ENCODE assay signal across 9 mouse cellular contexts in the genomic region with DNA sequence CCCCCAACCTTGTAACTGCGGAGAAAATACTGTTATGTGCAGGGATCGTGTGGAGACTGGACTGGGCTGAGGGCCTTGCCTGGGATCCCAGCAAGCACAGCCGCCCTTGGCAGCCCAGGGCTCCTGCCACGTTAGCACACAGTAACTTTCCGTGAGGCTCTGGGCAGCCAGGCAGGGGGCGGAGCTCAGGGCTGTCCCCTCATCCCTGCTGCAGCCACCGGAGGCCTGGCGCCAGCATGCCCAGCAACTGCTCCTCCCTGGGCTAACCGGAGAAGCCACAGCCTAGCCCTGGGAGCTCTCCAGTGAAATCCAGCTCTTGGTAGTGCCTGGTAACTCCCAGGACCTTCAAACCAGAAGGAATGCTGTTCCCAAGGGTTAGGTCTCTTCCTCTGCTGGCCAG.
DNase-seq lines count a peak whose midpoint lies in the region; ATAC-seq and TF ChIP-seq lines count a peak whose summit lies in the region.
"Had no signal": no experiment of that assay in that cellular context is flagged by ENCODE, and none has a peak within 500 bp of the region (broad histone marks: within the 10 kb centered on the region; RNA-seq: fewer than 3 reads in every experiment).

No protein-coding gene starts in this region.

- no peaks in the 10 kb centered on the region for H3K27me3 ChIP-seq in kidney, embryonic 14.5 days (ENCODE audit: control insufficient read depth, insufficient read depth, low read length)
- no peaks in the 10 kb centered on the region for H3K27me3 ChIP-seq in liver, embryonic 12.5 days (replicated peaks)
- no peaks in the 10 kb centered on the region for H3K27me3 ChIP-seq in thymus, adult 2 months (ENCODE audit: control insufficient read depth, insufficient read depth, low read length)

- H3K4me2 ChIP-seq in kidney, embryonic 14.5 days (replicated peaks; ENCODE audit: low read depth, low read length) = 0 out of 2 replicates have a peak overlapping the region, but pooled peaks have one; percentile 11
- H3K4me2 ChIP-seq in liver, embryonic 12.5 days = no peak overlapping the region

- no peak for TF ChIP-seq POLR2A in olfactory bulb, adult 2 months (IDR thresholded peaks at IDR 0.05; ENCODE audit: insufficient read depth, low read depth, low read length)
- no peak for TF ChIP-seq POLR2A in thymus, adult 2 months (IDR thresholded peaks at IDR 0.05; ENCODE audit: control insufficient read depth, extremely low read depth, insufficient read depth, low read length, poor library complexity)

- H3K36me3 ChIP-seq in kidney, embryonic 14.5 days (ENCODE audit: control insufficient read depth, insufficient read depth, low read length) = no peaks in the 10 kb centered on the region
- H3K36me3 ChIP-seq in liver, embryonic 12.5 days = no peaks in the 10 kb centered on the region
- no peaks in the 10 kb centered on the region for H3K36me3 ChIP-seq in thymus, adult 2 months (ENCODE audit: control insufficient read depth, insufficient read depth, low read length)

- H3K4me1 ChIP-seq in kidney, embryonic 14.5 days (ENCODE audit: control insufficient read depth, insufficient read depth, low read length) = peaks cover 12% of the 10 kb centered on the region; the same call in 1 of the 2 replicates
- H3K4me1 ChIP-seq in liver, embryonic 12.5 days = no peaks in the 10 kb centered on the region
- H3K4me1 ChIP-seq in olfactory bulb, adult 2 months (ENCODE audit: control insufficient read depth, insufficient read depth, low read length) = 0 out of 2 replicates have a peak, but pooled peaks cover 5% of the 10 kb centered on the region
- H3K4me1 ChIP-seq in thymus, adult 2 months (replicated peaks; ENCODE audit: control insufficient read depth, insufficient read depth, low read length) = no peaks in the 10 kb centered on the region

- WGBS in kidney, embryonic 14.5 days = 4% methylated on average over 9 of the region's 9 CpGs
- WGBS in liver, embryonic 12.5 days (ENCODE audit: insufficient replicate concordance) = 17% methylated on average over 9 of the region's 9 CpGs
- WGBS in olfactory bulb, adult 2 months = 46% methylated on average over 9 of the region's 9 CpGs
- WGBS in thymus, adult 2 months = 86% methylated on average over 9 of the region's 9 CpGs

- no peak for TF ChIP-seq CTCF in olfactory bulb, adult 2 months (IDR thresholded peaks at IDR 0.05; ENCODE audit: insufficient read depth, low read depth, low read length)
- no peak for TF ChIP-seq CTCF in thymus, adult 2 months (IDR thresholded peaks at IDR 0.05; ENCODE audit: borderline replicate concordance, control insufficient read depth, extremely low read depth, insufficient read depth, low read length, poor library complexity)

- H3K9me3 ChIP-seq in kidney, embryonic 14.5 days (ENCODE audit: control insufficient read depth, low read length) = no peaks in the 10 kb centered on the region
- no peaks in the 10 kb centered on the region for H3K9me3 ChIP-seq in liver, embryonic 12.5 days (replicated peaks)

- peak; percentile 60 for DNase-seq in cerebellum, adult 11 months
- peak; percentile 75 for DNase-seq in fibroblast of lung, adult 2 months (ENCODE audit: low read depth)
- peak; percentile 77 to 80 for DNase-seq in heart, adult 9 months (ENCODE audit: low spot score in 2 of 2)
- no peak for DNase-seq in spleen, adult 12 weeks (ENCODE audit: low spot score)
- no peak for DNase-seq in thymus, adult 2 months

- peak overlapping the region; percentile 29; the same call in 1 of the 2 replicates for H3K9ac ChIP-seq in kidney, embryonic 14.5 days (ENCODE audit: low read depth, low read length)
- H3K9ac ChIP-seq in liver, embryonic 12.5 days = no peak overlapping the region

- H3K4me3 ChIP-seq in kidney, embryonic 14.5 days (ENCODE audit: low read length) = no peak overlapping the region
- H3K4me3 ChIP-seq in liver, embryonic 12.5 days = no peak overlapping the region
- no peak overlapping the region for H3K4me3 ChIP-seq in olfactory bulb, adult 2 months (ENCODE audit: insufficient read depth, low read depth, low read length)
- no peak overlapping the region for H3K4me3 ChIP-seq in thymus, adult 2 months (ENCODE audit: control insufficient read depth, insufficient read depth, low read length)

- peak overlapping the region; percentile 42; the same call in 1 of the 2 replicates for H3K27ac ChIP-seq in kidney, embryonic 14.5 days (ENCODE audit: low read depth, low read length)
- H3K27ac ChIP-seq in liver, embryonic 12.5 days = no peak overlapping the region
- H3K27ac ChIP-seq in olfactory bulb, adult 2 months (ENCODE audit: insufficient read depth, low read depth, low read length) = 0 out of 2 replicates have a peak overlapping the region, but pooled peaks have one; percentile 2
- no peak overlapping the region for H3K27ac ChIP-seq in thymus, adult 2 months (ENCODE audit: control insufficient read depth, insufficient read depth, low read length)
- H3K27ac ChIP-seq: macrophage had no signal

- peak; percentile 91 for ATAC-seq in kidney, embryonic 14.5 days (ENCODE audit: low FRiP score, low TSS enrichment)
- ATAC-seq in liver, embryonic 12.5 days = 0 out of 2 replicates have a peak, but pooled peaks have one; percentile 49

Comparison
In these comparisons a context has a peak if more than half of its experiments do, and no peak if none do; other contexts are left out.
1. DNase-seq: peak in cerebellum, adult 11 months (single experiment), fibroblast of lung, adult 2 months (single experiment) and heart, adult 9 months (2 of 2); none in spleen, adult 12 weeks (single experiment) and thymus, adult 2 months (single experiment).
2. H3K27ac ChIP-seq: peak in kidney, embryonic 14.5 days (single experiment) and olfactory bulb, adult 2 months (single experiment); none in liver, embryonic 12.5 days (single experiment) and thymus, adult 2 months (single experiment).